In genomic region chr10:80440031-80440430, GRCm38 (mm10) we compare ENCODE assay signal across 36 mouse cellular contexts. TPM values are rescaled to one million over a fixed set of nuclear protein-coding genes. Genes with fewer than 3 reads are reported as not detected.
"Had no signal": no experiment of that assay in that cellular context is flagged by ENCODE, and none has a peak within 500 bp of the region (broad histone marks: within the 10 kb centered on the region; RNA-seq: fewer than 3 reads in every experiment).

No protein-coding gene starts in this region.

- H3K36me3 ChIP-seq: heart, embryonic 13.5 days; heart, embryonic 15.5 days; kidney, embryonic 15.5 days; limb, embryonic 13.5 days; limb, embryonic 15.5 days; liver, embryonic 12.5 days had no signal

- H3K9me3 ChIP-seq: heart, embryonic 13.5 days; heart, embryonic 15.5 days; kidney, embryonic 15.5 days; limb, embryonic 13.5 days; limb, embryonic 15.5 days; liver, embryonic 12.5 days had no signal

- H3K4me2 ChIP-seq: heart, embryonic 11.5 days; heart, embryonic 13.5 days; heart, embryonic 15.5 days; hindbrain, embryonic 14.5 days; kidney, embryonic 15.5 days; limb, embryonic 13.5 days; limb, embryonic 15.5 days; liver, embryonic 12.5 days had no signal

- H3K27ac ChIP-seq: gastrocnemius, adult 2 months; heart, adult 2 months; heart, embryonic 13.5 days; heart, embryonic 15.5 days; hindbrain, embryonic 14.5 days; hindbrain, postnatal 0 days; kidney, embryonic 15.5 days; kidney, postnatal 0 days; limb, embryonic 13.5 days; limb, embryonic 15.5 days; liver, embryonic 14.5 days had no signal

- H3K9ac ChIP-seq: heart, embryonic 13.5 days; heart, embryonic 15.5 days; hindbrain, embryonic 14.5 days; kidney, embryonic 15.5 days; limb, embryonic 13.5 days; limb, embryonic 15.5 days; liver, embryonic 12.5 days; liver, embryonic 14.5 days had no signal

- H3K4me3 ChIP-seq: gastrocnemius, adult 2 months; heart, adult 2 months; heart, embryonic 13.5 days; heart, embryonic 15.5 days; kidney, embryonic 15.5 days; limb, embryonic 13.5 days; limb, embryonic 15.5 days; liver, embryonic 12.5 days had no signal

- DNase-seq: gastrocnemius, adult 2 months; gastrocnemius, postnatal 10 days; gastrocnemius, postnatal 25 days; heart, adult 11 months; heart, adult 2 months; heart, postnatal 14 days; heart, postnatal 36 days; kidney, adult 11 months; kidney, adult 2 months; kidney, adult 9 months; kidney, postnatal 14 days; kidney, postnatal 36 days; layer of hippocampus, adult 9-11 months; layer of hippocampus, postnatal 36 days; left cerebral cortex, postnatal 4 days had no signal

- ATAC-seq: hindbrain, postnatal 0 days; intestine, embryonic 16.5 days; liver, embryonic 12.5 days had no signal

RNA-seq across cellular contexts. Expression of gene Onecut3, which starts 54.6 kb away (rescaled TPM):
- total RNA-seq: gastrocnemius, adult 2 months; gastrocnemius, postnatal 10 days; gastrocnemius, postnatal 25 days; gastrocnemius, postnatal 4 days; heart, postnatal 14 days; heart, postnatal 36 days; hematopoietic stem cell, adult 5-6 weeks; layer of hippocampus, postnatal 14 days; left cerebral cortex, adult 18-20 months; left cerebral cortex, adult 8-10 months; left cerebral cortex, postnatal 10 days; left cerebral cortex, postnatal 25 days; liver, adult 2 months had no signal
- polyA plus RNA-seq: heart, embryonic 11.5 days; heart, embryonic 13.5 days; heart, embryonic 15.5 days; heart, postnatal 0 days; kidney, adult 2 months; kidney, embryonic 15.5 days; kidney, postnatal 0 days; limb, embryonic 13.5 days; limb, embryonic 15.5 days; liver, adult 2 months had no signal
